Mouse (Mus musculus) limb, embryonic 15.5 days (tissue): ENCODE data around the gene Nmur1. TPM values are rescaled to one million over a fixed set of nuclear protein-coding genes. Genes with fewer than 3 reads are reported as not detected.

Experiments used
- ATAC-seq: fragments of 200-750 bp; cut with Nextera tagmentation; 2 replicates; pipeline ENCODE4 v1.8.0; 2017; ENCODE audit warnings: low read depth, moderate TSS enrichment; ENCODE audit not compliant: insufficient number of reproducible peaks, low FRiP score, low TSS enrichment
- H3K27ac ChIP-seq: fragments of 300-500 bp; sonication (generic); 2 replicates; pipeline ENCODE4 v1.5.1; 2015; ENCODE audit warnings: moderate library complexity, mild to moderate bottlenecking, inconsistent platforms
- H3K27me3 ChIP-seq: fragments of 300-500 bp; sonication (generic); 2 replicates; pipeline ENCODE4 v1.6.1; 2015; ENCODE audit warnings: inconsistent platforms
- H3K36me3 ChIP-seq: fragments of 300-500 bp; sonication (generic); 2 replicates; pipeline ENCODE4 v1.6.1; 2015; ENCODE audit warnings: inconsistent platforms
- H3K4me1 ChIP-seq: fragments of 300-500 bp; sonication (generic); 2 replicates; pipeline ENCODE4 v1.6.1; 2015; ENCODE audit warnings: inconsistent platforms
- H3K4me2 ChIP-seq: fragments of 300-500 bp; sonication (generic); 2 replicates; pipeline ENCODE4 v1.6.1; 2015; ENCODE audit warnings: mild to moderate bottlenecking, inconsistent platforms
- H3K4me3 ChIP-seq: fragments of 300-500 bp; sonication (generic); 2 replicates; pipeline ENCODE4 v1.5.1; 2015; ENCODE audit warnings: mild to moderate bottlenecking, inconsistent platforms
- H3K9ac ChIP-seq: fragments of 300-500 bp; sonication (generic); 2 replicates; pipeline ENCODE4 v1.6.1; 2015; ENCODE audit warnings: inconsistent platforms
- H3K9me3 ChIP-seq: fragments of 300-500 bp; sonication (generic); 2 replicates; pipeline ENCODE4 v1.6.1; 2016; ENCODE audit warnings: inconsistent platforms
- WGBS: fragments of 180-500 bp; shearing (Covaris S2); methylation state at CpG from one replicate; pipeline ENCODE4 v1.1.7; 2015; 5-methylcytosine and 5-hydroxymethylcytosine counted together
- polyA plus RNA-seq: library from polyadenylated mRNA; unstranded; fragments of >200 nt; fragmentation: Nextera tagmentation; extraction: Ambion mirVana; gene quantifications from 2 replicates; pipeline ENCODE4 v1.2.1, GENCODE M21; 2015

Nmur1 gene
- polyA plus RNA-seq, 1 experiment from 2014 or later: not detected

- Histone ChIP-seq H3K9me3 (no peaks in the 10 kb centered on the region), H3K4me2 (no peak overlapping the region), H3K4me3 (no peak overlapping the region), H3K4me1 (peaks cover 4% of the 10 kb centered on the region), H3K27ac (no peak overlapping the region), H3K9ac (no peak overlapping the region), H3K27me3 (no peaks in the 10 kb centered on the region), H3K36me3 (no peaks in the 10 kb centered on the region)
- WGBS: 62% methylated on average over 8 of the region's 8 CpGs
- ATAC-seq: no peak
Measured at GRCm38 (mm10) chr1:86400096-86400754, 25.8 kb downstream of the Nmur1 start.

GRCm38 (mm10) chr1:86399322-86399721, 26.7 kb downstream of the Nmur1 start:
- Histone ChIP-seq H3K4me3 (no peak overlapping the region), H3K36me3 (no peaks in the 10 kb centered on the region), H3K27ac (no peak overlapping the region), H3K4me1 (peaks cover 4% of the 10 kb centered on the region), H3K4me2 (no peak overlapping the region), H3K9ac (no peak overlapping the region), H3K27me3 (no peaks in the 10 kb centered on the region), H3K9me3 (no peaks in the 10 kb centered on the region)
- no peak for ATAC-seq
- 75% methylated on average over 3 of the region's 3 CpGs for WGBS

- Histone ChIP-seq H3K36me3 (no peaks in the 10 kb centered on the region), H3K4me1 (peaks cover 4% of the 10 kb centered on the region), H3K27ac (no peak overlapping the region), H3K9me3 (no peaks in the 10 kb centered on the region), H3K9ac (no peak overlapping the region), H3K4me2 (no peak overlapping the region), H3K4me3 (no peak overlapping the region), H3K27me3 (no peaks in the 10 kb centered on the region)
- WGBS: 16% methylated on average over 7 of the region's 7 CpGs
- no peak for ATAC-seq
Measured at GRCm38 (mm10) chr1:86398222-86398621, 27.8 kb downstream of the Nmur1 start.

GRCm38 (mm10) chr1:86397621-86398020, 28.4 kb downstream of the Nmur1 start:
- H3K4me2 ChIP-seq: no peak overlapping the region
- no peak for ATAC-seq

DNA sequence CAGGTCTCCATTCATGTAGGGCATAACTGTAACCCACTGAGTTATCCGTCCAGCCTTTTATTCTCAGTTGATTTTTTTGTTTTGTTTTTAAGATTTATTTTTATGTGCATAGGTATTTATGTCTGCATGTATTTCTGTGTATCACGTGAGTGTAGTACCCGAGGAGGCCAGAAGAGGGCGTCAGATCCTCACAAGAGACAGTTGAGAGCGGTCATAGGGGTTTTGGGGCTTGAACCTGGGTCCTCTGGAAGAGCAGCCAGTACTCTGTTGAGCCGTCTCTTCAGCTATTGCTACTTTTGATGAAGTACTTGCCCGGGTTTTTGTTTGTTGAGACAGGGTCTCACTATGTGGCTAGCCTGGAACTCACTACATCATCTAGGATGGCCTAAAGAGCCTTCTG, 30.1 kb downstream of the Nmur1 start:
- Histone ChIP-seq H3K36me3 (no peaks in the 10 kb centered on the region), H3K9me3 (no peaks in the 10 kb centered on the region), H3K4me3 (no peak overlapping the region), H3K27me3 (no peaks in the 10 kb centered on the region), H3K4me1 (peaks cover 4% of the 10 kb centered on the region), H3K27ac (no peak overlapping the region), H3K9ac (no peak overlapping the region), H3K4me2 (no peak overlapping the region)
- 75% methylated on average over 7 of the region's 7 CpGs for WGBS
- ATAC-seq: no peak

More at GRCm38 (mm10) chr1:86397621-86398020, 28.4 kb downstream of the Nmur1 start:
- Histone ChIP-seq H3K9me3 (no peaks in the 10 kb centered on the region), H3K36me3 (no peaks in the 10 kb centered on the region), H3K4me1 (peaks cover 4% of the 10 kb centered on the region), H3K4me3 (no peak overlapping the region), H3K27ac (no peak overlapping the region), H3K27me3 (no peaks in the 10 kb centered on the region), H3K9ac (no peak overlapping the region)
- 51% methylated on average over 8 of the region's 8 CpGs for whole genome bisulfite sequencing

- WGBS: 82% methylated on average over 3 of the region's 3 CpGs
- no peak for ATAC-seq
Measured at GRCm38 (mm10) chr1:86394246-86394645, 31.8 kb downstream of the Nmur1 start.

GRCm38 (mm10) chr1:86393219-86393618, 32.8 kb downstream of the Nmur1 start:
- 80% methylated on average over 3 of the region's 3 CpGs for WGBS

More at GRCm38 (mm10) chr1:86394246-86394645, 31.8 kb downstream of the Nmur1 start:
- H3K9me3 ChIP-seq: no peaks in the 10 kb centered on the region
- no peak overlapping the region for H3K4me2 ChIP-seq
- H3K27me3 ChIP-seq: no peaks in the 10 kb centered on the region
- peaks cover 7% of the 10 kb centered on the region; the same call in 1 of the 2 replicates for H3K4me1 ChIP-seq
- H3K27ac ChIP-seq: no peak overlapping the region
- H3K36me3 ChIP-seq: no peaks in the 10 kb centered on the region
- H3K9ac ChIP-seq: no peak overlapping the region
- H3K4me3 ChIP-seq: no peak overlapping the region

DNA sequence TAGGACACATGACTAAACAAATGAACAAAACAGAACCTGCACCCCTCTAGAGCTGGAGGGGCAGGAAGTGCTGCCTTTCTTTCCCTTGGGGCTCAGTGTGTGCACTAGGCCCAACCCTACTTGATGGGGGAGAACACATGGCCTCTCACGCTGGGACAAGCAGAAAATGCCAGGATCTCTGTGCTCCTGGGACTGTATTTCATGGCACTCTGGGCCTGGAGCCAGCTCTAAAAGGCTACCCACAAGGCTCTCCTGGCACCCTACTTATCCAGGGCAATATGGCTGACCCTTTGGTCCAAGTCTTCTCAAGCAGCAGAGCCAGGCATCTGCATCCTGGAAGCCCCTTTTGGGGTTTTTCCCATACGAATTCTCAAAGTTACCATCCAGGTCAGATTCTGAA, 34.6 kb downstream of the Nmur1 start:
- Histone ChIP-seq H3K9me3 (no peaks in the 10 kb centered on the region), H3K36me3 (no peaks in the 10 kb centered on the region), H3K27ac (no peak overlapping the region), H3K27me3 (no peaks in the 10 kb centered on the region), H3K4me2 (no peak overlapping the region), H3K4me3 (no peak overlapping the region), H3K9ac (no peak overlapping the region), H3K4me1 (peaks cover 4% of the 10 kb centered on the region; the same call in 1 of the 2 replicates)
- WGBS: 38% methylated on average over 2 of the region's 2 CpGs
- ATAC-seq: no peak

More at GRCm38 (mm10) chr1:86393219-86393618, 32.8 kb downstream of the Nmur1 start:
- Histone ChIP-seq H3K4me2 (no peak overlapping the region), H3K9me3 (no peaks in the 10 kb centered on the region), H3K27me3 (no peaks in the 10 kb centered on the region), H3K27ac (no peak overlapping the region), H3K9ac (no peak overlapping the region), H3K4me3 (no peak overlapping the region), H3K4me1 (peaks cover 8% of the 10 kb centered on the region; the same call in 1 of the 2 replicates), H3K36me3 (no peaks in the 10 kb centered on the region)
- no peak for ATAC-seq

DNA sequence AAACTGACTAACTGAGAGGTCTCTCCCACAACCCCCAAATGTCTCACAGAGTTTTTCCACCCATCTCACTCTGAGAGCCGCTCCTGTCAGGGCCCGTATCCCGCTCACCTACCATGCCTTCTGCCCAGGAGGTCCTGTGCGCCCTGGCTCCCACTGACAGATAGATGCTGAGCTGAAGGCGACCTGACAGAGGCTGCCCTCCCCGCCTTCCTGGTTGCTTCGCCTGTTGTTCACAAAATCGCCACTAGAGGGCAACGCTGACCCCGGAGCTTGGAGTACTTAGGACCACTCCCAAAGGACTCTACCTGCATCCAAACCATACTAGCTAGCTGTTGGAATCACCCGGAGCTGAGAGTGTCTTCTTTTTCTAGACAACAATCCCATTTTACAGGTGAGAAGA, 36.8 kb downstream of the Nmur1 start:
- Histone ChIP-seq H3K9me3 (no peaks in the 10 kb centered on the region), H3K4me3 (no peak overlapping the region), H3K4me2 (no peak overlapping the region), H3K36me3 (no peaks in the 10 kb centered on the region), H3K4me1 (peaks cover 4% of the 10 kb centered on the region; the same call in 1 of the 2 replicates), H3K9ac (no peak overlapping the region), H3K27me3 (no peaks in the 10 kb centered on the region), H3K27ac (no peak overlapping the region)
- 4% methylated on average over 11 of the region's 11 CpGs for WGBS
- no peak for ATAC-seq

DNA sequence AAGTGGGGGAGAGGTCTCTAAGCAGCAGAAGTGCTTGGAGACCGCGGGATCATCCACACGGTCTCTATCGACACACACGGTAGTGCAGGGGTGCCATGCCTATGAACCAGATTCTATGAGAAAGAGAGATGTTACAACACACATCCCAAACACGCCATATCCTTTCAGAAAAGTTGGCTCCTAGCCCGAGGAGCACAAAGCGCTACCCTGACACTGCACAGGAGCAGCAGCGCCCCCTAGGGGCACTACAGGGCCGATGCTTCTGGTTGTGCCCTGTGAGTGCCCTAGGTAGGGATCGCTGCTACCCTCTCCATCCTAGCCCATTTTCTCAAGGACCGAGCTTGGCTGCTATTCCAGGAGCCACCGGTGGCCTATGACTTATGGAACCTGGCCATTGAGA, 45.0 kb downstream of the Nmur1 start:
- no peak overlapping the region for H3K4me2 ChIP-seq
- no peaks in the 10 kb centered on the region for H3K9me3 ChIP-seq
- H3K9ac ChIP-seq: no peak overlapping the region
- peaks cover 22% of the 10 kb centered on the region for H3K4me1 ChIP-seq
- H3K27me3 ChIP-seq: no peaks in the 10 kb centered on the region
- no peak for ATAC-seq
- 32% methylated on average over 13 of the region's 13 CpGs for WGBS
- H3K27ac ChIP-seq: no peak overlapping the region
- H3K36me3 ChIP-seq: no peaks in the 10 kb centered on the region
- H3K4me3 ChIP-seq: no peak overlapping the region

DNA sequence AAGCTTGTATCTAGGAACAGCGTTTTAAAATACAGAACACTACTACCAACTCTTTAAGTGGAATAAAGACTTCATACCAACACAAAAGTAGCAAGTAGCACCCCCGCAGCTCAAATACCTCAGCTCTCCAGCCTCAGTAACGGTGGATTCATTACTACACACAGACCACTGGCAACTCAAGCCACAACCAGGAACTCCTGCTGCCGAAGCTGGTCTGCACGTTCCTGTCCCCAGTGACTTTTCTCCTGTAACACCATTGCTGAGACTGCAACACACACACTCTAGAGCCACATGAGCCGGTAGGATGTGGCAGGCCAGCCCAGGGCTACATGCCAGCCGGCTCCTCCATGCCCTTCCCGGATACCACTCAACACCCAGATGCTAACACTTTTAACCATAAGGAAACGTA, 46.9 kb downstream of the Nmur1 start:
- H3K4me3 ChIP-seq: no peak overlapping the region
- no peak overlapping the region for H3K4me2 ChIP-seq
- H3K4me1 ChIP-seq: peaks cover 22% of the 10 kb centered on the region
- no peaks in the 10 kb centered on the region for H3K27me3 ChIP-seq
- no peak for ATAC-seq
- H3K9me3 ChIP-seq: no peaks in the 10 kb centered on the region
- no peak overlapping the region for H3K9ac ChIP-seq
- H3K36me3 ChIP-seq: no peaks in the 10 kb centered on the region
- WGBS: 23% methylated on average over 9 of the region's 9 CpGs
- H3K27ac ChIP-seq: peak overlapping the region; percentile 71

DNA sequence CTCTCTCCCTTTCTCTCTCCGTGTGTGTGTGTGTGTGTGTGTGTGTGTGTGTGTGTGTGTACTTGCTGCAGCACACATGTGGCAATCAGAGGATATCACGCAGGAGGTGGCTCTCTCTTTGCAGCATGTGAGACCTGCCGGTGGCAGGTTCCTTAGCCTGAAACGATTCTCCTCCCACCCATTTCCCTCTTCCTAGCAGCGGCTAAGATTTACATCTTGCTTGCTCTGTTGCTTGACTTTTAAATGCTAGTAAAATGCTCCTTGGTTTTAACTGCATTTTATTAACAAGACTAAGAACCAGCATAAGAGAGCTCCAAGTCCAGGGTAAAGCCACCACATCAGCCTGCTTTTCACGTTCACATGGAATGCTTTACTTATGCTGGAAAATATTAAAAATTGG, 47.4 kb downstream of the Nmur1 start:
- Histone ChIP-seq H3K4me3 (no peak overlapping the region), H3K4me2 (no peak overlapping the region), H3K9me3 (no peaks in the 10 kb centered on the region), H3K27me3 (no peaks in the 10 kb centered on the region), H3K4me1 (peaks cover 22% of the 10 kb centered on the region), H3K27ac (peak overlapping the region; percentile 71), H3K9ac (no peak overlapping the region), H3K36me3 (no peaks in the 10 kb centered on the region)
- WGBS: 15% methylated on average over 5 of the region's 6 CpGs
- no peak for ATAC-seq

GRCm38 (mm10) chr1:86376354-86376753, 49.7 kb downstream of the Nmur1 start:
- H3K4me3 ChIP-seq: no peak overlapping the region
- H3K27ac ChIP-seq: no peak overlapping the region
- H3K27me3 ChIP-seq: no peaks in the 10 kb centered on the region
- no peak overlapping the region for H3K9ac ChIP-seq
- H3K4me1 ChIP-seq: peaks cover 22% of the 10 kb centered on the region
- no peak overlapping the region for H3K4me2 ChIP-seq
- whole genome bisulfite sequencing: 71% methylated on average over 5 of the region's 5 CpGs
- H3K36me3 ChIP-seq: no peaks in the 10 kb centered on the region
- H3K9me3 ChIP-seq: no peaks in the 10 kb centered on the region
- no peak for ATAC-seq
